Mouse (Mus musculus) liver, embryonic 15.5 days (tissue): ENCODE results near the gene Ephx1. TPM values are rescaled to one million over a fixed set of nuclear protein-coding genes. Genes with fewer than 3 reads are reported as not detected.
"Not testable (repeated sequence)": the region's sequence is repeated elsewhere in the genome, so short reads cannot be mapped to it uniquely, and the experiment has no call there.

Experiments
- ATAC-seq: fragments of 200-750 bp; cut with Nextera tagmentation; 2 replicates; pipeline ENCODE4 v1.8.0; 2017; ENCODE audit warnings: moderate number of reproducible peaks, mild to moderate bottlenecking, moderate library complexity; ENCODE audit not compliant: insufficient read depth
- H3K27ac ChIP-seq: fragments of 300-500 bp; sonication (generic); replicated peaks from 2 replicates; pipeline ENCODE4 v1.5.1; 2015; ENCODE audit warnings: mild to moderate bottlenecking, inconsistent platforms
- H3K27me3 ChIP-seq: fragments of 300-500 bp; sonication (generic); 2 replicates; pipeline ENCODE4 v1.6.1; 2015; ENCODE audit warnings: mild to moderate bottlenecking, inconsistent platforms
- H3K36me3 ChIP-seq: fragments of 300-500 bp; sonication (generic); replicated peaks from 2 replicates; pipeline ENCODE4 v1.6.1; 2015; ENCODE audit warnings: moderate library complexity, mild to moderate bottlenecking, inconsistent platforms
- H3K4me1 ChIP-seq: fragments of 300-500 bp; sonication (generic); replicated peaks from 2 replicates; pipeline ENCODE4 v1.6.1; 2015; ENCODE audit warnings: inconsistent platforms
- H3K4me2 ChIP-seq: fragments of 300-500 bp; sonication (generic); 2 replicates; pipeline ENCODE4 v1.6.1; 2015; ENCODE audit warnings: moderate library complexity, mild to moderate bottlenecking, inconsistent platforms
- H3K4me3 ChIP-seq: fragments of 300-500 bp; sonication (generic); replicated peaks from 2 replicates; pipeline ENCODE4 v1.5.1; 2015; ENCODE audit warnings: mild to moderate bottlenecking, inconsistent platforms
- H3K9ac ChIP-seq: fragments of 300-500 bp; sonication (generic); 2 replicates; pipeline ENCODE4 v1.6.1; 2015; ENCODE audit warnings: moderate library complexity, mild to moderate bottlenecking, inconsistent platforms
- H3K9me3 ChIP-seq: fragments of 300-500 bp; sonication (generic); replicated peaks from 2 replicates; pipeline ENCODE4 v1.6.1; 2016; ENCODE audit warnings: inconsistent platforms
- WGBS: fragments of 180-500 bp; shearing (Covaris S2); methylation state at CpG from one replicate; pipeline ENCODE4 v1.1.7; 2015; ENCODE audit warnings: mixed read lengths; ENCODE audit not compliant: insufficient replicate concordance; 5-methylcytosine and 5-hydroxymethylcytosine counted together
- polyA plus RNA-seq: library from polyadenylated mRNA; unstranded; fragments of >200 nt; fragmentation: Nextera tagmentation; extraction: Ambion mirVana; gene quantifications from 2 replicates; pipeline ENCODE4 v1.2.1, GENCODE M21; 2015

Gene Ephx1
- polyA plus RNA-seq, 1 experiment from 2014 or later = 7.5 TPM

DNA sequence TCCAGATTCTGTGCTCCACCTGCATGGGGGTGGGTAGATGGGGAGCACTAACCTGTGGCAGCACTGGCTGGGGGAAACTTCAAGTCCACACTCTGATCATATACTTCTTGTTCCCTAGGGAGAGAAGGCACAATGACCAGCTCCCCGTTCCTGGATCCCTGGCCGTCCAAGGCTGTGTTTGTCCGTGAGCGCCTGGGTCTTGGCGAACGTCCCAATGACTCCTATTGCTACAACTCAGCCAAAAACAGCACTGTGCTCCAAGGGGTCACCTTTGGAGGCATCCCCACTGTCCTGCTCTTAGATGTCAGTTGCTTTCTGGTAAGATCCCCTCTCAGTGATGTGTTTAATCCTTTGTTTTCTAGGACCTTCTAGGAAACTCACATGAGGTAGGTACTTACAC is 74.3 kb downstream of the Ephx1 start:
- H3K27ac ChIP-seq = 0 out of 2 replicates have a peak overlapping the region, but pooled peaks have one; percentile 89
- H3K4me3 ChIP-seq = no peak overlapping the region
- H3K9ac ChIP-seq = 0 out of 2 replicates have a peak overlapping the region, but pooled peaks have one; percentile 30
- H3K27me3 ChIP-seq = no peaks in the 10 kb centered on the region
- H3K36me3 ChIP-seq = peaks cover 35% of the 10 kb centered on the region
- 81% methylated on average over 6 of the region's 6 CpGs for WGBS
- no peaks in the 10 kb centered on the region for H3K9me3 ChIP-seq
- H3K4me1 ChIP-seq = peaks cover 60% of the 10 kb centered on the region
- peak overlapping the region; percentile 96; the same call in 1 of the 2 replicates for H3K4me2 ChIP-seq
- ATAC-seq = no peak

- Histone ChIP-seq H3K4me2 (peak overlapping the region; percentile 96), H3K36me3 (peaks cover 31% of the 10 kb centered on the region), H3K4me1 (peaks cover 70% of the 10 kb centered on the region), H3K9ac (peak overlapping the region; percentile 30; the same call in 1 of the 2 replicates), H3K9me3 (no peaks in the 10 kb centered on the region), H3K27ac (peak overlapping the region; percentile 89), H3K27me3 (no peaks in the 10 kb centered on the region), H3K4me3 (peak overlapping the region; percentile 41)
- peak; percentile 74 for ATAC-seq
- 17% methylated on average over 20 of the region's 20 CpGs for WGBS
These were observed 75.4 kb downstream of the Ephx1 start for GRCm38 (mm10) chr1:180945001-180945980.

DNA sequence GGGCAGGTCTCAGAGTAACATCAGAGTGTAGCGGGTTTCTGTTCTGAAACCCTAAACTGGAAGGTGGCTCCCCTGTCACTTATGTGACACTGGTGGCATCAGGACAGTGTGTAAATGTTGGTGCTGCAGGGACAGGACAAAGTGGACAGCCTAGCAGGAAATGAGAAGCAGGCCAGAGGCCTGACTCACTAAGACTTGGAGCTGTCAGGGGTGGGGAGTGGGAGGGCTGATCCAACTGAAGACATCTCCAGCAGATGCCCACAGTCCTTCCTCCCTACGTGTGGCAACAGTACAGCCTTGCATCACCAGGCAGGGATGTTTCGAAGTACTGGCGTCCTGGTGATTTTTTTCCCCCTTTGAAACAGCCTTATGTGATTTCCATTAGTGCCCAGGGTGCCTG is 76.2 kb downstream of the Ephx1 start:
- Histone ChIP-seq H3K4me2 (peak overlapping the region; percentile 96), H3K27me3 (no peaks in the 10 kb centered on the region), H3K4me3 (no peak overlapping the region), H3K27ac (peak overlapping the region; percentile 89), H3K9ac (no peak overlapping the region), H3K4me1 (peaks cover 70% of the 10 kb centered on the region), H3K36me3 (peaks cover 23% of the 10 kb centered on the region), H3K9me3 (no peaks in the 10 kb centered on the region)
- ATAC-seq = no peak
- 65% methylated on average over 4 of the region's 4 CpGs for WGBS

DNA sequence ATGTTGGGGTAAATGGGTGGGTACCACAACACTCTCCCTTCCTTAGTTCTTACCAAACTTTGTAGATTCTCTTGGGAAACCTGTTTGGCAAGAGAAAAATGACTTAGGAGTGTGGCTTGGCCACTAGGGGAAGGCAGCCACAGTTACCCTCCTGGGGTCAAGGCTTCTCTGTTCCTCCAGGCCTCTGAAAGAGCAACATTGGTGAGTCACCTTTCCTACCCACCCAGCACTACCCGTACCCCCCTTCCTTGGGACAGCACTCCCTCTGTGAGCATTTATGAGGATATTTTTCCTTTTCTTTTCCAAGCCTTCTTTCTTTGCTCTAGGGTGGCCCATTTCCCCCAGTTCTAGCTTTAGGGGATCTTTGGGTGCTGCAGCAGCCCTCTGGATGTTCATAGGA is 76.8 kb downstream of the Ephx1 start:
- Histone ChIP-seq H3K9ac (0 out of 2 replicates have a peak overlapping the region, but pooled peaks have one; percentile 91), H3K4me1 (peaks cover 70% of the 10 kb centered on the region), H3K4me2 (peak overlapping the region; percentile 96), H3K4me3 (peak overlapping the region; percentile 92; the same call in 1 of the 2 replicates), H3K27me3 (no peaks in the 10 kb centered on the region), H3K9me3 (no peaks in the 10 kb centered on the region), H3K36me3 (peaks cover 17% of the 10 kb centered on the region), H3K27ac (peak overlapping the region; percentile 89)
- WGBS = 43% methylated on average over 1 of the region's 1 CpGs
- ATAC-seq = no peak

GRCm38 (mm10) chr1:180943032-180943644 is 77.6 kb downstream of the Ephx1 start:
- Histone ChIP-seq H3K36me3 (peaks cover 9% of the 10 kb centered on the region; the same call in 1 of the 2 replicates), H3K27me3 (no peaks in the 10 kb centered on the region), H3K4me1 (peaks cover 65% of the 10 kb centered on the region), H3K9ac (peak overlapping the region; percentile 91), H3K4me2 (peak overlapping the region; percentile 96), H3K9me3 (no peaks in the 10 kb centered on the region), H3K4me3 (peak overlapping the region; percentile 92), H3K27ac (peak overlapping the region; percentile 89)
- WGBS = 56% methylated on average over 11 of the region's 11 CpGs
- no peak for ATAC-seq

- H3K9me3 ChIP-seq = no peaks in the 10 kb centered on the region
- H3K27ac ChIP-seq = peak within 1 kb of the TSS; percentile 89
- peak; percentile 58 for ATAC-seq
- under 1% methylated on average over 73 of the region's 73 CpGs for WGBS
- peaks cover 2% of the 10 kb centered on the region; the same call in 1 of the 2 replicates for H3K36me3 ChIP-seq
- H3K9ac ChIP-seq = peak within 1 kb of the TSS; percentile 91
- H3K4me2 ChIP-seq = peak within 1 kb of the TSS; percentile 96
- no peaks in the 10 kb centered on the region for H3K27me3 ChIP-seq
- peak within 1 kb of the TSS; percentile 92 for H3K4me3 ChIP-seq
- peaks cover 72% of the 10 kb centered on the region for H3K4me1 ChIP-seq
These were observed 78.3 kb downstream of the Ephx1 start, which contains the start of gene Tmem63a for GRCm38 (mm10) chr1:180942166-180943031. Gene Tmem63a, plus strand, starts transcription at chr1:180942344.

- WGBS = 6% methylated on average over 18 of the region's 18 CpGs
- Histone ChIP-seq H3K4me1 (peaks cover 75% of the 10 kb centered on the region), H3K36me3 (no peaks in the 10 kb centered on the region), H3K4me2 (peak overlapping the region; percentile 96), H3K9me3 (no peaks in the 10 kb centered on the region), H3K27me3 (no peaks in the 10 kb centered on the region), H3K27ac (peak overlapping the region; percentile 89), H3K4me3 (peak overlapping the region; percentile 92), H3K9ac (peak overlapping the region; percentile 91)
- peak; percentile 7; the same call in 1 of the 2 replicates for ATAC-seq
These were observed 79.0 kb downstream of the Ephx1 start for GRCm38 (mm10) chr1:180941726-180942125.

DNA sequence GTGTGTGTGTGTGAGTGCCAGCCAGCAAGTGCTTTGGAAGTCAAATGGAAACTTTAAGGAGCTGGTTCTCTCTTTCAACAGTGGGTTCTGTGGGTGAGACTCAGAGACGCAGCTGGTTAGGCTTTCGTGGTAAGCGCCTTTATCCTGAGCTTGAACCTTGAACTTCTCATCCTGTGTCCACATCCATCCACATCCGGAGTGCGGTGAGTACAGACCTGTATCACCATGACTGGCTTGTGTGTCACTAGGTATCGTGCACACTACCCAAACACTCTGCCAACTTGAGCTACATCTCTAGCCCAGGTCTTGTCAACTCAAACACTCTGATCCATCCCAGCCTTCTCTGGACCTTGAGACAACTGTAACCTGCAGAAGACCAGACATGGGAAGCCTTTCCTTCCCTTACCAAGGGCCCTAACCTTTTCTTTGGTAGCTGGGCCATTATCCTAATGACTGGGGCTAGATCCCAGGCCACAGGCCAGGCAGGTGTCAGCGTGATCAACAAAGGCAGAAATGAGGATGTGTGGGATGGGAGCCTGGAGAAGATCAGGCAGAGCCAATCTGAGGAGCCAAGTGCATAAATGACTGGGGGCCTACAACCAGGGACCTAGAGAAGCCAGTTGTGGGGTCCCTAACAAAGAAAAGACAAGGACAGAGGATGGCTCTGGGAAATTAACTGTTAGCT is 79.8 kb downstream of the Ephx1 start:
- Histone ChIP-seq H3K4me1 (peaks cover 75% of the 10 kb centered on the region), H3K9ac (peak overlapping the region; percentile 91; the same call in 1 of the 2 replicates), H3K4me2 (peak overlapping the region; percentile 96), H3K9me3 (no peaks in the 10 kb centered on the region), H3K27me3 (peaks cover 6% of the 10 kb centered on the region), H3K27ac (no peak overlapping the region), H3K4me3 (peak overlapping the region; percentile 92; the same call in 1 of the 2 replicates), H3K36me3 (no peaks in the 10 kb centered on the region)
- no peak for ATAC-seq
- 72% methylated on average over 7 of the region's 7 CpGs for WGBS

DNA sequence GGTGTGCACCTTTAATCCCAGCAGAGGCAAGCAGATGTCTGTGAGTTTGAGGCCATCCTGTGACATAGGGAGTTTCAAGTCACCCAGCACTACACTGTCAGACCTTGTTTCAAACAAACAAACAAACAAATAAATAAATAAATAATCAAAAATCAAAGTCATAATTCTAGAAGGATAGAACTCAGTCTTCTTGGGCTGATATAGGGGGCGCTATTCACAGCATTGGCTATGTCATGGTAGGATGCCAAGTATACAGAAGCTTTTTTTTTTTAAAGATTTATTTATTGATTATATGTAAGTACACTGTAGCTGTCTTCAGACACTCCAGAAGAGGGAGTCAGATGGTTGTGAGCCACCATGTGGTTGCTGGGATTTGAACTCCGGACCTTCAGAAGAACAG is 81.9 kb downstream of the Ephx1 start:
- not testable (repeated sequence) for H3K4me2 ChIP-seq, H3K36me3 ChIP-seq, ATAC-seq, H3K27ac ChIP-seq, H3K9ac ChIP-seq, H3K9me3 ChIP-seq, H3K4me3 ChIP-seq
- H3K4me1 ChIP-seq = peaks cover 75% of the 10 kb centered on the region
- peaks cover 27% of the 10 kb centered on the region for H3K27me3 ChIP-seq
- WGBS = 82% methylated on average over 2 of the region's 2 CpGs

GRCm38 (mm10) chr1:180937631-180938030 is 83.1 kb downstream of the Ephx1 start:
- Histone ChIP-seq H3K4me1 (peaks cover 66% of the 10 kb centered on the region), H3K27ac (peak overlapping the region; percentile 69; the same call in 1 of the 2 replicates), H3K4me3 (peak overlapping the region; percentile 58), H3K4me2 (peak overlapping the region; percentile 83), H3K9ac (0 out of 2 replicates have a peak overlapping the region, but pooled peaks have one; percentile 48), H3K27me3 (peaks cover 37% of the 10 kb centered on the region)
- ATAC-seq, H3K9me3 ChIP-seq, H3K36me3 ChIP-seq: not testable (repeated sequence)
- WGBS = 64% methylated on average over 13 of the region's 13 CpGs
